Mouse (Mus musculus): Measurements from ENCODE around the gene Ccdc93.

The Ccdc93 gene

DNA sequence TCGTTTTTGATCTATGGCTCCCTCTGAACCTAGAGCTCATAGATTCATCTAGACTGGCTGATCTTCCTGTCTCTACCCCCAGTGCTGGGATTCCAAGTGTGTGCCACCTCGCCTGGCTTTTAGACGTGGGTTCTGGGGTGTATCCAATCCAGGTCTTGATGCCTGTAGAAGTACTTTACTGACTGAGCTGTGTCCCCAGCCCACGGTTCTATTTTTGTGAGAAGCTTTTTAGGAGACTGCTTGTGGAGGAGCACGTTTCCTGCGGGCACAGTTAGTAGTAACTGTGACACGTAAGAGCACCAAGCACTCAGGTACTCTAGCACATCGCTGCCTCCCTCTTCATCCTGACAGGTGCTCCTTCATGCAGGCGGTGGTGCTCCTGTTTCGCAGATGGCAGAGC, 16.4 kb downstream of the Ccdc93 start:
- DNase-seq (ENCODE audit: low spot score) = no peak

GRCm38 (mm10) chr1:121448166-121448565, 17.3 kb downstream of the Ccdc93 start:
- DNase-seq (ENCODE audit: low spot score) = no peak

- DNase-seq (ENCODE audit: low spot score) = peak; percentile 17
Observed at GRCm38 (mm10) chr1:121451009-121451408, 20.2 kb downstream of the Ccdc93 start.

DNA sequence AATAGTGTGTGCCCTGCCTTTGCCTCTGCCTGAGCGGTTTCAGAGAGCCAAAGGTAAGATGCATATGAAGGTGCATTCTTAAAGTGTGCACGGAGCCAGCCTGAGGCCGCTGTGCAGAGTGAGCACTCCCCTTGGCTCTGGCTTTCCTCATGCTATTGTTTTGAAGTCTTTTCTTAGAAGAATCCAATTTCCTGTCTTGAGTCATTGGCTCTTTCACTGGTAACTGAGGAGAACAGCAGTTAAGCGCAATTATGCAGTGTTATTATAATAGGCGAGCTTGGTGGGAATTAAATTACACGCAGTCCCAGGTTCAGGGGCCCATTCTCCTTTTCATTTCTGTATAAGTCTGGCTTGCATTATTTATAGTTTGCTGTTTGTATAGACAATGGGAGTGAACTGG, 21.6 kb downstream of the Ccdc93 start:
- DNase-seq (ENCODE audit: low spot score) = peak; percentile 15

DNA sequence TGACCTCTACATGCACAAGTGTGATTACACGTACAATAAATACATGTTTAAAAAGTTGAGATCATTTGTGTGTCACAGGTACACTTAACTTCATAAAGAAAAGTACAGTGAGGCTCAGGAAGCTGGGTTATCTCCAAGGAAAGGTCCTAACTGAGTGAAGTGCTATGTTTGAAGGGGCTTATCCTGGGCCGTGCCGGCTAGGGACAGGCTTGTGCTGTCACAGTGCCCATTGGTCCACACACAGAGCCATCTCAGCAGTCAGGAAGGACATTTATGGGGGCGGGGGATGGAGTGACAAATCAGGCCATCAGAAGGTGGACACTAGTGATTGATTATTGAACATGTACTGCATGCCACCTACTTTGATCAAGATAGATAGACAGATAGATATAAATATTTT, 22.2 kb downstream of the Ccdc93 start:
- DNase-seq (ENCODE audit: low spot score) = no peak

- DNase-seq (ENCODE audit: low spot score) = no peak
Observed at GRCm38 (mm10) chr1:121454951-121455350, 24.1 kb downstream of the Ccdc93 start.

DNA sequence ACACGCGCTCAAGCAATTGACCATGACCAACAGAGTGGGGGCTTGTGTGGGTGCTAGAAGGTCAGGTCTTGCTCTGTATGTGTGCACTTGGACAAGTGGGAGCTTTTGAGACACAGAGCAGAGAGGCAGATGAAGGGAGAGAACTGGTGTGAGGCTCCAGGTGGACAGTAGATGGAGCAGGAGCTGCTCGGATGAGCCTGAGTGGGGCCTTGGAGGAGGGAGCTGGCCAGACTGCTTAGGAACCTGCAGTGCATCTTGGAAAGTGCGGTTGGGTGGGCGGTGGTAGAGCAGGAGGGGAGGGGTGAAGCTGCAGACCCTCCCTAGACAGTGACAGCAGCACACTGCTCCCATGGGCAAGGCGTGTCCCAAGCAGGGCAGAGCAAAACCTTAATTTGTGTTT, 29.2 kb downstream of the Ccdc93 start:
- DNase-seq (ENCODE audit: low spot score) = peak; percentile 10

GRCm38 (mm10) chr1:121461895-121462294, 31.0 kb downstream of the Ccdc93 start:
- DNase-seq (ENCODE audit: low spot score) = no peak

DNA sequence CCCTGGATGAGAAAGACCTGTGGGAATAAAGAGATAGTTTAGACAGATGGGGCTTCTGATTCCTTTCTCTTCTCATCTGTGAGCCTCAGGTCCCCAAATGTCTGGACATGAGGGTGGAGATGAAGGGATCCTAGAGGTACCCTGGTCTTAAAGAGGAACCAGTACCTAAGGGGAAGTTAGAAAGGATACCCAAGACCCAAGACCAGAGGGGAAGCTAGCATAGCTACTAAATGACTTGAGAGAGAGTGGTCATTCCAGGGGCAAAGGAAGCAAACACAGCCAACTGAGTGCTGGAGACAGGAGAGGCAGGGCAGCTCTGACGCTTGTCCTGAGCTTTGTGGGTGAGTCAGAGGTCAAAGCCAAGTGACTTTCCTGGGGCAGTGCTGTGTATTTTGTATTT, 31.8 kb downstream of the Ccdc93 start:
- no peak for DNase-seq (ENCODE audit: low spot score)

DNA sequence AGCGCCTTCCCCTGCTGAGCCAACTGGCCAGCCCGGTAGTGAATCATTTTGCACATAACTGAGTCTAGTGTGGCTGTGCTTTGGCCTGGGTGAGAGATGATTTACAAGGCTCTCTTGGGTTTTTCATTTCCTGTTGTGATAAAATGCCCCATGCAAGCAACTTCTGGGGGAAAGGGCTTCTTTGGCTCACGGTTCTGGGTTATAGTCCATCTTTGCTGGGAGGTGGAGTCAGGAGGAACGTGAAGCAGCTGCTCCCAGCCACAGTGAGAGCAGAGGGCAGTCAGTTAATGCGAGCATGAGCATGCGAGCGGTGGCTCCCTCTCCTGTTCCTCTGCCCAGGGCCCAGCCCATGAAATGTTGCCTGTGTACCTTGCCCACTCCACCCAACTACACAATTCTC, 33.0 kb downstream of the Ccdc93 start:
- DNase-seq (ENCODE audit: low spot score) = no peak

- DNase-seq (ENCODE audit: low spot score) = peak; percentile 10
Observed at GRCm38 (mm10) chr1:121466276-121466675, 35.4 kb downstream of the Ccdc93 start.

- DNase-seq (ENCODE audit: low spot score) = no peak
Observed at GRCm38 (mm10) chr1:121468271-121468670, 37.4 kb downstream of the Ccdc93 start.

DNA sequence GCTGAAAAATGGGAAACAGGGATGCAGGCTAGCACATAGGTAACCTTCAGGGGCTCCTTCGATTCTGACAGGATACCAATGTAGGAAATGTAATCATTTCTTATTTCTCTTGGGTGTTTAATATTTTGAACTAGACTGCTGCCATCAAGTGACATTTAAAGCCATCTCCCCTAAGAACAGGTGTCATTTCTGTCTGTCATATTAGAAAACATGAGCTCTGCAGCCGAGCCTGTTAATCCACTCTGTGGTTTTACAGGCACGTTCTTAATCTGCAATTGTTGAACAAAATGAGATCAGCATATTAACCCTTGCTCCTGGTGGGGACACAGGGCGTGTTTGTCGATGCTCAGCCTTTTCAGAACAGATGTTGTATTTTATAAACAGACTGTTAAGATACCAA, 40.7 kb downstream of the Ccdc93 start:
- no peak for DNase-seq (ENCODE audit: low spot score)

DNA sequence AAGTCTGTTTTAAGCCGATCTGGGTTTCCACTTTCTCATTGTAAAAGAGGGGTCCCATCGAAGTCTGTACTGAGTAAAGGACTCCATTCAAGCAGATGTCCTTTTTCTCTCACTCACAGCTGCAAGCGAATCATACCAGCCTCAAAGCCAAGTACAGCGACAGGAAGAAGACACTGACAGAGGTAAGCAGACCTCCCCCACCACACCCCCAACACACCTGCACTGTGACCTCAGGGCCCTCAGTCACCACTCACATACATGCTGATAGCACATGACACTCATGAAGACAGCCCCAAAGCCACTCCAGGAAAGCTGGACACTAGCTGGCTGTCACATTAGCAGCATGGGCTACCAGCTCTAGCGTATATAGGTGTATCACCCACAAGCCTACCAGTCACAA, 46.9 kb downstream of the Ccdc93 start:
- no peak for DNase-seq (ENCODE audit: low spot score)

GRCm38 (mm10) chr1:121478284-121478980, 47.6 kb downstream of the Ccdc93 start:
- DNase-seq (ENCODE audit: low spot score) = no peak

DNA sequence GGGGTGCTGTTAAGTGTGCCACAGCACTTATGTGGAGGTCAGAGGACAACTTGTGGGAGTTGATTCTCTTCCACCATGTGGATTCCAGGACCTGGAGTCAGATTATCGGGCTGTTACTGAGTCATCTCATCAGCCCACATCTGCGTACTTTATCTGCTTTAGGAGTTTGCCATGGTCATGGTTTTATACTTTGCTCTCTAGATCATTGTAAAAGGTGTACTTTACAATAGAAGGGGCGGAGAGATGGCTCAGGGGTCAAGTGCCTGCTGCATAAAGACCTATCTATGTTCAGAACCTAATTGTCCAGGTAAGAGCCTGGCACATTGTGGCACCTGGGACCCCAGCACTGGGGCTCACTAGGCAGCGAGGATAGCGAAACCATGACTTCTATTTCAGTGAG, 48.6 kb downstream of the Ccdc93 start:
- DNase-seq (ENCODE audit: low spot score) = no peak

- DNase-seq (ENCODE audit: low spot score) = peak; percentile 8
Observed at GRCm38 (mm10) chr1:121483091-121483490, 52.2 kb downstream of the Ccdc93 start.

- no peak for DNase-seq (ENCODE audit: low spot score)
Observed at GRCm38 (mm10) chr1:121486803-121487202, 56.0 kb downstream of the Ccdc93 start.

GRCm38 (mm10) chr1:121490241-121490640, 59.4 kb downstream of the Ccdc93 start:
- DNase-seq (ENCODE audit: low spot score) = peak; percentile 29

GRCm38 (mm10) chr1:121497093-121497492, 66.2 kb downstream of the Ccdc93 start:
- DNase-seq (ENCODE audit: low spot score) = no peak

- DNase-seq (ENCODE audit: low spot score) = no peak
Observed at GRCm38 (mm10) chr1:121508729-121509128, 77.9 kb downstream of the Ccdc93 start.

GRCm38 (mm10) chr1:121510420-121511140, 79.7 kb downstream of the Ccdc93 start:
- DNase-seq (ENCODE audit: low spot score) = peak; percentile 14

- peak; percentile 12 for DNase-seq (ENCODE audit: low spot score)
Observed at GRCm38 (mm10) chr1:121511186-121511585, 80.3 kb downstream of the Ccdc93 start.

DNA sequence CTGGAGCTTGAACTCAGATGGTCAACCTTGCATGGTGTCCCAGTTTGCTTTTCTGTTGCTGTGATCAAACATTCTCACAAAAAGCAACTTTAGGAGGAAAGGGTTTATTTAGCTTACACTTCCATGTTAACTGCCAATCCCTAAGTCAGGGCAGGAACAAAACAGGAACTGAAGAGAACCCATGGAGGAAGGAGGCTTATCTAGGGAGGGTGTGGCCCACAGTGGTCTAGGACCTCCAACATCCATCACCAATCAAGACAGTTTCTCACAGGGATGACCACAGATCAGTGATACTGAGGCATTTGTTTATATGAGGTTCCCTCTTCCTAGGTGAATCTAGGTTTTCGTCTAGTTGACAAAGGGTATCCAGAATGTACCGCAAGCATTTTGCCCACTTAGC, 81.1 kb downstream of the Ccdc93 start:
- DNase-seq (ENCODE audit: low spot score) = no peak
